Mouse (Mus musculus): ENCODE data around the gene Cep63. TPM values are rescaled to one million over a fixed set of nuclear protein-coding genes. Genes with fewer than 3 reads are reported as not detected.

The Cep63 gene
- polyA plus RNA-seq, 1 experiment from 2014 or later = 45.6 TPM

GRCm38 (mm10) chr9:102601187-102601586 is 25.1 kb downstream of the Cep63 start:
- Histone ChIP-seq H3K9me3 (no peaks in the 10 kb centered on the region), H3K36me3 (peaks cover 29% of the 10 kb centered on the region), H3K4me3 (no peak overlapping the region), H3K27ac (replicated peaks) (no peak overlapping the region), H3K9ac (no peak overlapping the region), H3K27me3 (no peaks in the 10 kb centered on the region), H3K4me1 (replicated peaks) (no peaks in the 10 kb centered on the region), H3K4me2 (no peak overlapping the region)
- WGBS = 90% methylated on average over 2 of the region's 2 CpGs
- no peak for ATAC-seq (ENCODE audit: low read depth)

GRCm38 (mm10) chr9:102595662-102596436 is 30.5 kb downstream of the Cep63 start:
- Histone ChIP-seq H3K9ac (no peak overlapping the region), H3K4me2 (no peak overlapping the region), H3K27ac (replicated peaks) (no peak overlapping the region), H3K4me3 (no peak overlapping the region), H3K27me3 (no peaks in the 10 kb centered on the region), H3K36me3 (peaks cover 38% of the 10 kb centered on the region), H3K4me1 (replicated peaks) (peaks cover 3% of the 10 kb centered on the region; the same call in 1 of the 2 replicates), H3K9me3 (no peaks in the 10 kb centered on the region)
- 76% methylated on average over 8 of the region's 8 CpGs for WGBS
- ATAC-seq (ENCODE audit: low read depth) = no peak

GRCm38 (mm10) chr9:102594667-102595393 is 31.5 kb downstream of the Cep63 start:
- H3K4me1 ChIP-seq (replicated peaks) = peaks cover 3% of the 10 kb centered on the region; the same call in 1 of the 2 replicates
- 59% methylated on average over 6 of the region's 6 CpGs for WGBS
- peaks cover 35% of the 10 kb centered on the region for H3K36me3 ChIP-seq
- H3K27ac ChIP-seq (replicated peaks) = no peak overlapping the region
- ATAC-seq (ENCODE audit: low read depth) = no peak
- no peak overlapping the region for H3K4me2 ChIP-seq
- H3K9me3 ChIP-seq = no peaks in the 10 kb centered on the region
- no peak overlapping the region for H3K9ac ChIP-seq
- no peaks in the 10 kb centered on the region for H3K27me3 ChIP-seq
- H3K4me3 ChIP-seq = no peak overlapping the region

GRCm38 (mm10) chr9:102587347-102587746 is 39.0 kb downstream of the Cep63 start:
- Histone ChIP-seq H3K27me3 (no peaks in the 10 kb centered on the region), H3K36me3 (peaks cover 35% of the 10 kb centered on the region), H3K27ac (replicated peaks) (no peak overlapping the region), H3K4me3 (no peak overlapping the region), H3K4me2 (no peak overlapping the region), H3K9me3 (no peaks in the 10 kb centered on the region), H3K9ac (no peak overlapping the region), H3K4me1 (replicated peaks) (no peaks in the 10 kb centered on the region)
- no peak for ATAC-seq (ENCODE audit: low read depth)
- WGBS = 66% methylated on average over 5 of the region's 5 CpGs

- ATAC-seq (ENCODE audit: low read depth) = no peak
- Histone ChIP-seq H3K27me3 (no peaks in the 10 kb centered on the region), H3K4me3 (no peak overlapping the region), H3K4me1 (replicated peaks) (no peaks in the 10 kb centered on the region), H3K27ac (replicated peaks) (no peak overlapping the region), H3K36me3 (peaks cover 27% of the 10 kb centered on the region), H3K4me2 (no peak overlapping the region), H3K9ac (no peak overlapping the region), H3K9me3 (no peaks in the 10 kb centered on the region)
- WGBS = 73% methylated on average over 12 of the region's 12 CpGs
These were observed 44.3 kb downstream of the Cep63 start for GRCm38 (mm10) chr9:102581921-102582469.

GRCm38 (mm10) chr9:102577480-102577879 is 48.9 kb downstream of the Cep63 start:
- WGBS = 72% methylated on average over 5 of the region's 5 CpGs
- no peaks in the 10 kb centered on the region for H3K27me3 ChIP-seq
- no peak overlapping the region for H3K4me3 ChIP-seq
- no peak overlapping the region for H3K4me2 ChIP-seq
- H3K9ac ChIP-seq = no peak overlapping the region
- H3K4me1 ChIP-seq (replicated peaks) = peaks cover 13% of the 10 kb centered on the region
- H3K36me3 ChIP-seq = no peaks in the 10 kb centered on the region
- ATAC-seq (ENCODE audit: low read depth) = no peak
- H3K27ac ChIP-seq (replicated peaks) = no peak overlapping the region
- no peaks in the 10 kb centered on the region for H3K9me3 ChIP-seq

GRCm38 (mm10) chr9:102572888-102573287 is 53.4 kb downstream of the Cep63 start:
- H3K27ac ChIP-seq (replicated peaks) = no peak overlapping the region
- H3K4me3 ChIP-seq = no peak overlapping the region
- H3K27me3 ChIP-seq = no peaks in the 10 kb centered on the region
- H3K9me3 ChIP-seq = no peaks in the 10 kb centered on the region
- no peak overlapping the region for H3K9ac ChIP-seq
- H3K36me3 ChIP-seq = no peaks in the 10 kb centered on the region
- H3K4me2 ChIP-seq = no peak overlapping the region
- 84% methylated on average over 5 of the region's 5 CpGs for WGBS
- H3K4me1 ChIP-seq (replicated peaks) = peaks cover 13% of the 10 kb centered on the region
- no peak for ATAC-seq (ENCODE audit: low read depth)

- H3K36me3 ChIP-seq = no peaks in the 10 kb centered on the region
- no peaks in the 10 kb centered on the region for H3K4me1 ChIP-seq (replicated peaks)
- WGBS = 96% methylated on average over 3 of the region's 3 CpGs
- no peak overlapping the region for H3K4me3 ChIP-seq
- H3K27me3 ChIP-seq = no peaks in the 10 kb centered on the region
- no peak overlapping the region for H3K27ac ChIP-seq (replicated peaks)
- H3K9me3 ChIP-seq = no peaks in the 10 kb centered on the region
- ATAC-seq (ENCODE audit: low read depth) = no peak
- H3K4me2 ChIP-seq = no peak overlapping the region
- no peak overlapping the region for H3K9ac ChIP-seq
These were observed 67.9 kb downstream of the Cep63 start for GRCm38 (mm10) chr9:102558463-102558862.

- ATAC-seq (ENCODE audit: low read depth) = no peak
- Histone ChIP-seq H3K9me3 (no peaks in the 10 kb centered on the region), H3K9ac (no peak overlapping the region), H3K36me3 (no peaks in the 10 kb centered on the region), H3K27ac (replicated peaks) (no peak overlapping the region), H3K4me2 (no peak overlapping the region), H3K4me1 (replicated peaks) (no peaks in the 10 kb centered on the region), H3K4me3 (no peak overlapping the region), H3K27me3 (no peaks in the 10 kb centered on the region)
- WGBS = 94% methylated on average over 3 of the region's 3 CpGs
These were observed 72.6 kb downstream of the Cep63 start for GRCm38 (mm10) chr9:102553781-102554180.

- H3K36me3 ChIP-seq = no peaks in the 10 kb centered on the region
- no peak overlapping the region for H3K4me3 ChIP-seq
- H3K4me1 ChIP-seq (replicated peaks) = peaks cover 5% of the 10 kb centered on the region
- H3K27ac ChIP-seq (replicated peaks) = no peak overlapping the region
- WGBS = 71% methylated on average over 10 of the region's 10 CpGs
- no peak overlapping the region for H3K4me2 ChIP-seq
- no peak overlapping the region for H3K9ac ChIP-seq
- no peaks in the 10 kb centered on the region for H3K9me3 ChIP-seq
- ATAC-seq (ENCODE audit: low read depth) = no peak
- H3K27me3 ChIP-seq = peaks cover 14% of the 10 kb centered on the region
These were observed 74.6 kb downstream of the Cep63 start for GRCm38 (mm10) chr9:102551771-102552170.

GRCm38 (mm10) chr9:102549211-102549610 is 77.1 kb downstream of the Cep63 start:
- 85% methylated on average over 8 of the region's 8 CpGs for WGBS
- no peak overlapping the region for H3K4me2 ChIP-seq
- H3K9me3 ChIP-seq = no peaks in the 10 kb centered on the region
- no peak for ATAC-seq (ENCODE audit: low read depth)
- H3K9ac ChIP-seq = no peak overlapping the region
- peaks cover 14% of the 10 kb centered on the region for H3K27me3 ChIP-seq
- peaks cover 27% of the 10 kb centered on the region for H3K4me1 ChIP-seq (replicated peaks)
- H3K4me3 ChIP-seq = no peak overlapping the region
- H3K36me3 ChIP-seq = no peaks in the 10 kb centered on the region
- H3K27ac ChIP-seq (replicated peaks) = no peak overlapping the region

GRCm38 (mm10) chr9:102547028-102547354 is 79.3 kb downstream of the Cep63 start:
- no peak for ATAC-seq (ENCODE audit: low read depth)
- H3K9me3 ChIP-seq = no peaks in the 10 kb centered on the region
- H3K4me1 ChIP-seq (replicated peaks) = peaks cover 38% of the 10 kb centered on the region
- WGBS = 33% methylated on average over 7 of the region's 7 CpGs
- peaks cover 14% of the 10 kb centered on the region for H3K27me3 ChIP-seq
- H3K27ac ChIP-seq (replicated peaks) = no peak overlapping the region
- H3K36me3 ChIP-seq = no peaks in the 10 kb centered on the region
- no peak overlapping the region for H3K9ac ChIP-seq
- no peak overlapping the region for H3K4me2 ChIP-seq
- no peak overlapping the region for H3K4me3 ChIP-seq
